Mouse (Mus musculus): ENCODE measurements around the gene Taok1. TPM values are rescaled to one million over a fixed set of nuclear protein-coding genes. Genes with fewer than 3 reads are reported as not detected.

The Taok1 gene
- total RNA-seq, 2 experiments from 2014 or later = 34.3 to 35.1 TPM

DNA sequence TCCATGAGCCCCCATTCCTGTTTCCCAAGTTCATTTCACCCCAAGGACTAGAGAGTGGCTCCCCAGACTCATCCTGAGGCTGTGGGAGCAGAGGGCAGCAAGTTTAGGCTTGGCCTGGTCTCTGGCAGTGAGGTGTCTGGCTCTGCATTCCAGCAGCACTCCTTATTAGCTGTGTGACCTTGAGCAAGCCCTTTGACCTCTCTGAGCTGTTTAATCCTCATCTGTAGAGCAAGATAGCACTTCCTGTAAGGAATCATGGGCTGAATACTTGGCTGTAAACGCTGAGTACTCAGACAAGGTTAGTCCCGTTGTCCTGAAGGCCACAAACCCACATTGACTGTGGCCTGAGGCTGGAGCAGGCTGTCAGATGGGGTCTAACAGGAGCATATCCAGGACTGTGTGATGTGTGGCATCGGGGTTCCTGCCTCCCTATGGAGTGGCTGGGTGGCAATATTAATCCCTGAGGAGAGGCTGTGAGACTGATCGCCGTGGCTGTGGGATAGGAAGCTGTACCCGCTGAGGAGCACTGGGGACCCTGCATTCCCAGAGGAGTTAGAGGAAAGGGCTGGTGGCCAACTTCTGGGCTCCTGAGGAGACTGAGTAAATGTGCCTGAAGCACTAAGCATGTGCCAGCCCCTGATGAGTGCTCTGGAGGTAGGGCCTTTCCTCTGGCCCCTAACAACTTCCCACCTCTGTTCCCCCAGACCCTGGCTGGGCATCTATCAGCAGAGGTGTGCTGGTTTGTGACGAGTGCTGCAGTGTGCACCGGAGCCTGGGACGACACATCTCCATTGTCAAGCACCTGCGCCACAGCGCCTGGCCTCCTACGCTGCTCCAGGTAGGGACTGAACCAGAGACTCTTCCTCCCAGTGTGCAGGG lies 109.1 kb downstream of the Taok1 start:
- no peak for DNase-seq
- intact Hi-C loops (cut with DNase I; ENCODE audit: low total_unique reads) = no loop called here

- intact Hi-C loops (cut with DNase I; ENCODE audit: low total_unique reads) = no loop called here
- no peak for DNase-seq
Measured at GRCm38 (mm10) chr11:77497851-77498250, 109.8 kb downstream of the Taok1 start.

DNA sequence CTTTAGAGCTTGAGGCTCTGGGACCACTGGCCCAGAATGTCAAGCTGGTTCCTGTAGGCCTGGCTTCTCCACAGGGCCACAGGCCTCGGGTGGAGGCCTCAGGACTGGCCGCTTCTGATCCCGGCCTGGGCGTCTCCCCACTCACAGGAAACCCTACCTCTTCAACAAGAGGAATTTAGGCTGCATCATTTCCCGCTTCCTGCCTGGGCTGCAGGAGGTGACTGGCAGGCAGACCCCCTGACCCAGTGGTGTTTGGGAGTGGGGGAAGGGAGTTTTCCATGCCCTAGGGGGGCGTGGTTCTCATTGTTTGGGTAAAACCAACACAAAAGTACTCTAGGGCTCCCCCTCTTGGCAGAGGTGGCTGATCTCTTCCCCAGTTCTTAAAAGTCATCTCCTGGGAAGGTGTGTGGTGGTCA lies 110.3 kb downstream of the Taok1 start:
- intact Hi-C loops (cut with DNase I; ENCODE audit: low total_unique reads) = no loop called here
- DNase-seq = peak; percentile 50

DNA sequence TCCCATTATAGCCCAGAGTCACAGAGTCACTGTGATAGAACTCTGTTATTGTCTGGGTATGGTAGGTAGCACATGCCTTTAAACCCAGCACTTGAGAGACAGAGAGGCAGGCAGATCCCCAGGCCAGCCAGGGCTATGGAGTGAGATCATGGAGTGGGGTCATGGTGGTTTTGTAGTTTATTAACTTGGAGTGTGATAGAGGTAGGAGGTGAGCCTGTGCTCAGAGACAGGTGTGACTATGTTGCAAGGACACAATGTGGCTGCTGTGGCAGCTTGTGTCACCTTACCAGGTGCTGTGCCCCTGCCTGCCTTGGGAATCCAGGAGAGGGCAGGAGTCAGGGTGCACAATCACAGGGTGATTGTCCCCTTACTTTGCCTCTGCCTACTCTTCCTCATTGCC lies 112.1 kb downstream of the Taok1 start:
- intact Hi-C loops (cut with DNase I; ENCODE audit: low total_unique reads) = no loop called here
- no peak for DNase-seq

GRCm38 (mm10) chr11:77494782-77495181 lies 112.8 kb downstream of the Taok1 start:
- DNase-seq = no peak
- intact Hi-C loops (cut with DNase I; ENCODE audit: low total_unique reads) = no loop called here

GRCm38 (mm10) chr11:77494344-77494676 lies 113.3 kb downstream of the Taok1 start:
- intact Hi-C loops (cut with DNase I; ENCODE audit: low total_unique reads) = no loop called here
- DNase-seq = no peak

GRCm38 (mm10) chr11:77493512-77494343 lies 113.9 kb downstream of the Taok1 start, which contains the start of gene Git1:
Gene Git1 (plus strand): TSS chr11:77493562.
- peak; percentile 58 for DNase-seq
- intact Hi-C loops (cut with DNase I; ENCODE audit: low total_unique reads) = no loop called here

GRCm38 (mm10) chr11:77492911-77493332 lies 114.7 kb downstream of the Taok1 start:
- DNase-seq = peak; percentile 96
- intact Hi-C loops (cut with DNase I; ENCODE audit: low total_unique reads) = no loop called here

- intact Hi-C loops (cut with DNase I; ENCODE audit: low total_unique reads) = no loop called here
- DNase-seq = no peak
Measured at GRCm38 (mm10) chr11:77492311-77492871, 115.2 kb downstream of the Taok1 start.

DNA sequence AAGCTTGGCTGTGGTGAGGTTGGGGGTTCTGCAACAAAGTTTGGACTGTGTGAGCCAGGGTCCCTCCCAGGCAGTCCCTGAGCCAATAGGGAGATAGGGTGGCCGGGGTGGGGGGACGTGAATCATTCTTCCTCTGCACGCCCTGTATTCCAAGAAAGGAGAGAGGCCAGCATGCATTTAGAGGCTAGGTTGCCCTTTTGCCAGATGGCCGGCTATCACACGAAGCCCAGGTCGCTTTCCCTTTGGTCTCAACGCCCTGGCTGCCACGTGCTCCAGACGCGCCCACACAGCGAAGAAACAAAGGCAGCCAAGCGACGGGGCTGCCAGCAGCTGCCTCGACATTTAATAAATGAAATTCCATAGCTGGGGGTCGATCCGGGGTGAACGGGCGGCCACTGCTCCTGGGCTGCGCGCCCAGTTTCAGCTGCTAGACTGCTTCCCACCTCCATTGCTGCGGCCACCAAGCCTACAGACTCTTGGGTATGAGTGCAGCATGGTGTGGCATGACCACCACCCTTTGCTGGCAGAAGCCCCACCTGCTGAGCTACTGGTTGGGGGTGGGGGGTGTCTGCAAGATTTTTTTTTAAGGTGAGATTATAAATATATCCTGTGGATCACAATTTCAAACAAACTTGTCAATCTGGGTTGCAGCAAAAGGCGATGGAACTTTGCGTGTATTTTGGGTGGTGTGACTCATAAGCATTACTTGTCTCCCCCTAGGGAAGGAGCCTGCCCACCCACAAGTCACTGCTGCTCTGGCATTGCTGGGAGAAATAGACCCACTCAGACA lies 115.9 kb downstream of the Taok1 start:
- intact Hi-C loops (cut with DNase I; ENCODE audit: low total_unique reads) = no loop called here
- DNase-seq = peak; percentile 79

DNA sequence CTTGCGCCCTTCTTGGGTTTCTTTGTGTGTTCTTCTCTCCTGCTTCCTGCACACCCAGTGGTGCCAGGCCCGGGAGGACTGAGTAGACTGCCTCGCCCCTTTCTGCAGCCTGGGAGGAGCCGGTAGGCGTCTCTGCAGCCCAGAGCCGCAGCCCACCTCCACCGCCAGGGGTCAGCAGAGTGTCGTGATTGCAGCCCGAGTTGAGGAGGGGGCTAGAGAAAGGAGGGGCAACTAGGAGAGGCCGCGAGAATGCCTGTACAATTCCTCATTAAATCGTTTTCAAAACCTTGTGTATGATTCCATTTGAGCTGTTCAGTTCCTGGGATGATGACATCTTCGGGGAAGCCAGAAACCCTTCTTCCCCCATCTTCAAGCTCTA lies 116.5 kb downstream of the Taok1 start:
- intact Hi-C loops (cut with DNase I; ENCODE audit: low total_unique reads) = no loop called here
- peak; percentile 92 for DNase-seq

DNA sequence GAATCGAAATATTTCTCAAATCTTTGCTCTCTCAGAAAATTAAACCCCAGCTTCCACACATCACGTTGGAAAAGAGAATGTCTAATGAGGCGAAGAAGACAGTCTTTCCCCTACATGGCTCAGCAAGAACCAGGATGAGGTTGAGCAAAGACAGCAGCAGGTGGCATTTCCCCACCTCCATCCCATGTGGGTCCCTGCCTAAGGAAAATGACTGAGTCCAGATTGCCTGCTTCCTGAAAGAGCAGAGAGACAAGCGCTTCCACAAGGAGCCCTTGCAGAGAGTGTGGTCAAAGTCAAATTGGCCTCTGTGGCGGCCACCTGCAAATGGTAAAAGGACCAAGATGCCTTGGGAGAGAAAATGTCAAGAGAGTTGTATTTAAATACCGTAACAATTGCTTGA lies 117.2 kb downstream of the Taok1 start:
- DNase-seq = no peak
- intact Hi-C loops (cut with DNase I; ENCODE audit: low total_unique reads) = no loop called here

DNA sequence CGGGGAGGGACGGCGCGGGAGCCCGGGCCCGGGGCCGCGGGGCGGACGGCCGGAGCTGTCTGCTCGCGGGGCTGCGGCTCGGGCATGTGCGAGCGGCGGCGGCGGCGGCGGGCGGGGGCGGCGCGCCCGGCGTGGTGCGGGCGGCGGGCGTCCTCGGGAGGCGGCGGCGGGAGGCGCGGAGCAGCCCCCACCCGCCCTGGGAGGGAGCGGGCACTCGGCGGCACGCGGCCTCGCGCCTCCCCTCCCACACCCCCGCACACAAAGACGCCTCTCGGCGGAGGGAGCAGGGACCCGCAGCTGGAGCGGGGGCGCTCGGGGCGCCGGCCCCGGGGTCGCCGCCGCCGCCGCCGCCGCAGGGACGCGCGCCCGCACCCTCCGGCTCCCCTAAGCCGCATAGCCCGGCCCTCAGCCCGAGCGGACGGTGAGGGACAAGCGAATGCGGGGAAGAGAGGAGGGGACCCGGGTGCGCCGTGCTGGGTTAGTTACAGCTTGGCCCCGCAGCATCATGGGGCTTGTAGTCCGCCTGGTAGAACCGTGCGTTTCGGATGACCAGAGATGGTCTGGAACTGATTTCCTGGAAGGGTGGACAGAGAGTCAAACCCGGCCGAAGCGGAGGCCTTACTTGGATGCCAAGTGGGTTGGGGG lies 117.9 kb downstream of the Taok1 start, which contains the start of gene Ankrd13b:
TSS of gene Ankrd13b (minus strand) at position 88 of the 645 bp plus-strand sequence.
- intact Hi-C loops (cut with DNase I; ENCODE audit: low total_unique reads) = no loop called here
- DNase-seq = peak; percentile 83

- intact Hi-C loops (cut with DNase I; ENCODE audit: low total_unique reads) = no loop called here
- DNase-seq = peak; percentile 23
Measured at GRCm38 (mm10) chr11:77488771-77489581, 118.6 kb downstream of the Taok1 start.

- intact Hi-C loops (cut with DNase I; ENCODE audit: low total_unique reads) = no loop called here
- no peak for DNase-seq
Measured at GRCm38 (mm10) chr11:77486798-77487197, 120.8 kb downstream of the Taok1 start.

GRCm38 (mm10) chr11:77485229-77485628 lies 122.4 kb downstream of the Taok1 start:
- DNase-seq = no peak
- intact Hi-C loops (cut with DNase I; ENCODE audit: low total_unique reads) = no loop called here

GRCm38 (mm10) chr11:77483510-77484255 lies 123.9 kb downstream of the Taok1 start:
- intact Hi-C loops (cut with DNase I; ENCODE audit: low total_unique reads) = no loop called here

More at GRCm38 (mm10) chr11:77483510-77484255, 123.9 kb downstream of the Taok1 start:
- no peak for DNase-seq

All from gastrocnemius, postnatal 14 days (tissue).